Mouse (Mus musculus) limb, embryonic 13.5 days (tissue): ENCODE data around the gene Asgr2. TPM values are rescaled to one million over a fixed set of nuclear protein-coding genes. Genes with fewer than 3 reads are reported as not detected.

Experiments
- polyA plus RNA-seq: library from polyadenylated mRNA; unstranded; fragments of >200 nt; fragmentation: Nextera tagmentation; extraction: Ambion mirVana; gene quantifications from 2 replicates; pipeline ENCODE4 v1.2.1, GENCODE M21; 2015

The Asgr2 gene
- polyA plus RNA-seq, 1 experiment from 2014 or later = not detected

Other genes starting within 250 kb of the Asgr2 start
- 135 and 140 TPM in 2 replicates for gene Plscr3, start 246.3 kb upstream of the Asgr2 start, polyA plus RNA-seq
- gene Tnk1, start 233.9 kb upstream of the Asgr2 start, polyA plus RNA-seq = 1.9 and 2.0 TPM in 2 replicates
- 0.51 TPM in 1 of 2 replicates, not detected in the other for gene Tmem95, start 214.6 kb upstream of the Asgr2 start, polyA plus RNA-seq
- 4.3 and 4.4 TPM in 2 replicates for gene Kctd11, start 211.2 kb upstream of the Asgr2 start, polyA plus RNA-seq
- 1.1 and 1.5 TPM in 2 replicates for gene Acap1, start 197.1 kb upstream of the Asgr2 start, polyA plus RNA-seq
- gene 2810408A11Rik, start 191.7 kb upstream of the Asgr2 start, polyA plus RNA-seq = 16.1 and 19.4 TPM in 2 replicates
- 10.2 and 12.9 TPM in 2 replicates for gene Neurl4, start 191.6 kb upstream of the Asgr2 start, polyA plus RNA-seq
- 90.0 and 90.1 TPM in 2 replicates for gene Gps2, start 178.8 kb upstream of the Asgr2 start, polyA plus RNA-seq
- gene Eif5a, start 170.7 kb upstream of the Asgr2 start, polyA plus RNA-seq = 1,543 and 1,562 TPM in 2 replicates
- 9.3 and 9.7 TPM in 2 replicates for gene Ybx2, start 156.8 kb upstream of the Asgr2 start, polyA plus RNA-seq
- 29.2 and 29.6 TPM in 2 replicates for gene Slc2a4, start 144.5 kb upstream of the Asgr2 start, polyA plus RNA-seq
- gene Cldn7, start 127.9 kb upstream of the Asgr2 start, polyA plus RNA-seq = 13.4 and 14.4 TPM in 2 replicates
- 30.8 and 31.2 TPM in 2 replicates for gene Ctdnep1, start 111.5 kb upstream of the Asgr2 start, polyA plus RNA-seq
- 126 and 134 TPM in 2 replicates for gene Elp5, start 110.1 kb upstream of the Asgr2 start, polyA plus RNA-seq
- 499 and 506 TPM in 2 replicates for gene Gabarap, start 101.5 kb upstream of the Asgr2 start, polyA plus RNA-seq
- gene Phf23, start 96.9 kb upstream of the Asgr2 start, polyA plus RNA-seq = 95.9 and 101 TPM in 2 replicates
- gene Dvl2, start 92.0 kb upstream of the Asgr2 start, polyA plus RNA-seq = 54.3 and 59.8 TPM in 2 replicates
- 76.0 and 81.1 TPM in 2 replicates for gene Acadvl, start 77.2 kb upstream of the Asgr2 start, polyA plus RNA-seq
- gene Dlg4, start 75.7 kb upstream of the Asgr2 start, polyA plus RNA-seq = 14.2 and 14.8 TPM in 2 replicates
- 1.4 and 2.4 TPM in 2 replicates for gene Asgr1, start 38.6 kb upstream of the Asgr2 start, polyA plus RNA-seq
- gene Mgl2, start 37.7 kb downstream of the Asgr2 start, polyA plus RNA-seq = 0.25 and 0.75 TPM in 2 replicates
- gene Clec10a, start 63.6 kb downstream of the Asgr2 start, polyA plus RNA-seq = 0.61 and 1.1 TPM in 2 replicates
- 1.5 and 1.7 TPM in 2 replicates for gene Slc16a11, start 120.1 kb downstream of the Asgr2 start, polyA plus RNA-seq
- gene Slc16a13, start 128.4 kb downstream of the Asgr2 start, polyA plus RNA-seq = 10.9 and 11.5 TPM in 2 replicates
- 10.0 and 10.3 TPM in 2 replicates for gene Bcl6b, start 137.2 kb downstream of the Asgr2 start, polyA plus RNA-seq
- 203 and 209 TPM in 2 replicates for gene 0610010K14Rik, start 145.3 kb downstream of the Asgr2 start, polyA plus RNA-seq
- gene Gm21988, start 147.2 kb downstream of the Asgr2 start, polyA plus RNA-seq = 11.6 and 12.1 TPM in 2 replicates
- 152 and 162 TPM in 2 replicates for gene Rnasek, start 147.2 kb downstream of the Asgr2 start, polyA plus RNA-seq
- 4.1 TPM in 2 replicates for gene Alox12, start 162.7 kb downstream of the Asgr2 start, polyA plus RNA-seq
- gene Alox12e, start 230.0 kb downstream of the Asgr2 start, polyA plus RNA-seq = not detected in 2 replicates